Comparison of ENCODE assay signal across 34 mouse cellular contexts in the genomic region with DNA sequence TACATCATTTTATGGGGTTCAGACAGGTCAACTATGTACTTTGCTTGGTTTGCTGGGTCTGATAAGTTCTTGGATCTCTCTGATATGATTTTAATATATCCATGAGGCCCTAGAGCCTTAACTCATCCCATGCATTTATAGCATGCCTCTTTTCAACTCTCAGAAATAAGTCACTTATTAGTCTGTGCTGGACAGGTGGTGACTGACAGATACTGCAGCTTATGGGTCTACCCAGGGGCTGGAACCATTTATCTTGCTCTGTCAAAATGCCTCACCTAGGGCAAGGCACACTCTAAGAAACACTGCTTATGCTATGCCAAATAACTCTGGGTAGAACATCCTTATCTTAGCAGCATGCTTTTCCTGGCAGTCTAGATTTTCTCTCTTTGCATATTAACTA.
"Had no signal": no experiment of that assay in that cellular context is flagged by ENCODE, and none has a peak within 500 bp of the region (broad histone marks: within the 10 kb centered on the region; RNA-seq: fewer than 3 reads in every experiment).

No protein-coding gene starts in this region.

- ATAC-seq: hindbrain, embryonic 16.5 days; hindbrain, postnatal 0 days; inflammation-experienced regulatory T-cells, adult 6 months had no signal

- DNase-seq: heart, adult 2 months; heart, postnatal 10 days; heart, postnatal 14 days; heart, postnatal 36 days; heart, postnatal 4 days; kidney, adult 11 months; kidney, adult 18-20 months; kidney, adult 2 months; kidney, adult 8-10 months; kidney, adult 9 months; kidney, postnatal 10 days; kidney, postnatal 14 days; kidney, postnatal 25 days; kidney, postnatal 36 days; kidney, postnatal 4 days; layer of hippocampus, adult 9-11 months; layer of hippocampus, postnatal 36 days had no signal

- H3K27me3 ChIP-seq: heart, embryonic 12.5 days; heart, embryonic 13.5 days; heart, embryonic 15.5 days; hindbrain, embryonic 12.5 days; hindbrain, embryonic 13.5 days; hindbrain, embryonic 15.5 days; kidney, embryonic 15.5 days had no signal

- H3K27ac ChIP-seq: heart, adult 2 months; heart, embryonic 10.5 days; heart, embryonic 13.5 days; heart, embryonic 15.5 days; hindbrain, embryonic 10.5 days; hindbrain, embryonic 12.5 days; hindbrain, embryonic 13.5 days; hindbrain, embryonic 14.5 days; hindbrain, embryonic 15.5 days; hindbrain, postnatal 0 days; kidney, embryonic 15.5 days; kidney, postnatal 0 days; layer of hippocampus, adult 2 months; left cerebral cortex, adult 2 months had no signal

- H3K9ac ChIP-seq: heart, embryonic 12.5 days; heart, embryonic 13.5 days; heart, embryonic 15.5 days; hindbrain, embryonic 12.5 days; hindbrain, embryonic 13.5 days; hindbrain, embryonic 14.5 days; hindbrain, embryonic 15.5 days; kidney, embryonic 15.5 days had no signal

- H3K36me3 ChIP-seq: heart, embryonic 10.5 days; heart, embryonic 12.5 days; heart, embryonic 13.5 days; heart, embryonic 15.5 days; hindbrain, embryonic 10.5 days; hindbrain, embryonic 12.5 days; hindbrain, embryonic 13.5 days; hindbrain, embryonic 15.5 days; kidney, embryonic 15.5 days had no signal

- H3K4me3 ChIP-seq: heart, adult 2 months; heart, embryonic 10.5 days; heart, embryonic 12.5 days; heart, embryonic 13.5 days; heart, embryonic 15.5 days; hindbrain, embryonic 10.5 days; hindbrain, embryonic 12.5 days; hindbrain, embryonic 13.5 days; hindbrain, embryonic 15.5 days; kidney, embryonic 15.5 days; layer of hippocampus, adult 2 months; left cerebral cortex, adult 2 months had no signal

- H3K9me3 ChIP-seq: heart, embryonic 10.5 days; heart, embryonic 12.5 days; heart, embryonic 13.5 days; heart, embryonic 15.5 days; hindbrain, embryonic 10.5 days; hindbrain, embryonic 12.5 days; hindbrain, embryonic 13.5 days; hindbrain, embryonic 15.5 days; kidney, embryonic 15.5 days had no signal

- H3K4me1 ChIP-seq: heart, embryonic 10.5 days; heart, embryonic 12.5 days; heart, embryonic 13.5 days; heart, embryonic 15.5 days; hindbrain, embryonic 10.5 days; hindbrain, embryonic 12.5 days; hindbrain, embryonic 13.5 days; hindbrain, embryonic 15.5 days; kidney, embryonic 15.5 days had no signal

- H3K4me2 ChIP-seq: heart, embryonic 11.5 days; heart, embryonic 12.5 days; heart, embryonic 13.5 days; heart, embryonic 15.5 days; hindbrain, embryonic 12.5 days; hindbrain, embryonic 13.5 days; hindbrain, embryonic 14.5 days; hindbrain, embryonic 15.5 days; kidney, embryonic 15.5 days had no signal
